ENCODE assay signal across 15 mouse cellular contexts in the genomic region with DNA sequence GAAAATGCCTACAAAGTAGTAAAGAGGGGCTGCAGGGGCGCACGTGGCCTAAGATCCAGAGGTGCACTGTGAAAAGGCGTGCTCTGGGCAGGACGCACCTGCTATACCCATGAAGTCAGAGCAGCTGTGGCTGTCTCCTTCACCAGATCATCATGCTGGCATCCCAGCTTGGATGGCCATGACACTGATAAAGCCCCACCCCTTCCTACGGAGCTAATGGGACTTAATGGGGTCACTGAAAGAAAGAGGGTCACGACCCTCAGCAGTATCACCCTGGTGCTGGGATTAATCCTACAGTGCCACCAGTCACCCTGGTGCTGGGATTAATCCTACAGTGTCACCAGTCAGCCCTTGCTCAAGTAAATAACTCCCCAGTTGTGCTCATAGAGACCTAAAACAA.
"Had no signal": no experiment of that assay in that cellular context is flagged by ENCODE, and none has a peak within 500 bp of the region (broad histone marks: within the 10 kb centered on the region; RNA-seq: fewer than 3 reads in every experiment).

No protein-coding gene starts in this region.

- H3K9me3 ChIP-seq: neural tube, embryonic 12.5 days; neural tube, embryonic 13.5 days; neural tube, embryonic 15.5 days; stomach, embryonic 15.5 days had no signal

- H3K27me3 ChIP-seq: neural tube, embryonic 12.5 days; neural tube, embryonic 13.5 days; neural tube, embryonic 15.5 days; stomach, embryonic 15.5 days had no signal

- H3K36me3 ChIP-seq: neural tube, embryonic 12.5 days; neural tube, embryonic 13.5 days; neural tube, embryonic 15.5 days; stomach, embryonic 15.5 days had no signal

- H3K4me2 ChIP-seq: neural tube, embryonic 12.5 days; neural tube, embryonic 13.5 days; neural tube, embryonic 15.5 days; stomach, embryonic 15.5 days had no signal

- H3K9ac ChIP-seq: neural tube, embryonic 12.5 days; neural tube, embryonic 13.5 days; neural tube, embryonic 15.5 days; stomach, embryonic 15.5 days had no signal

- H3K27ac ChIP-seq: neural tube, embryonic 12.5 days; neural tube, embryonic 13.5 days; neural tube, embryonic 15.5 days; stomach, embryonic 15.5 days had no signal

- DNase-seq: right cerebral cortex, adult 18-20 months; right cerebral cortex, postnatal 14 days; right cerebral cortex, postnatal 25 days; right cerebral cortex, postnatal 4 days; spleen, adult 18-20 months; thymus, adult 18-20 months; thymus, adult 2 months; thymus, postnatal 14 days; thymus, postnatal 25 days; thymus, postnatal 36 days; thymus, postnatal 4 days had no signal

- H3K4me3 ChIP-seq: neural tube, embryonic 12.5 days; neural tube, embryonic 13.5 days; neural tube, embryonic 15.5 days; stomach, embryonic 15.5 days had no signal

- H3K4me1 ChIP-seq: neural tube, embryonic 12.5 days had no signal
